Mouse (Mus musculus) CD4-positive naive resting alpha-beta T cell, adult 57 days (primary cell): ENCODE measurements around the gene Klrb1c. TPM values are rescaled to one million over a fixed set of nuclear protein-coding genes. Genes with fewer than 3 reads are reported as not detected.

Experiments
- total RNA-seq: library from RNA; stranded (reverse); gene quantifications from one replicate; pipeline ENCODE4 v1.2.4, GENCODE M21; 2023

The Klrb1c gene
- 6.0 TPM for total RNA-seq

GRCm38 (mm10) chr6:128789115-128789514 is at the start of gene Klrb1c:
Gene Klrb1c (minus strand): TSS chr6:128789215.

DNA sequence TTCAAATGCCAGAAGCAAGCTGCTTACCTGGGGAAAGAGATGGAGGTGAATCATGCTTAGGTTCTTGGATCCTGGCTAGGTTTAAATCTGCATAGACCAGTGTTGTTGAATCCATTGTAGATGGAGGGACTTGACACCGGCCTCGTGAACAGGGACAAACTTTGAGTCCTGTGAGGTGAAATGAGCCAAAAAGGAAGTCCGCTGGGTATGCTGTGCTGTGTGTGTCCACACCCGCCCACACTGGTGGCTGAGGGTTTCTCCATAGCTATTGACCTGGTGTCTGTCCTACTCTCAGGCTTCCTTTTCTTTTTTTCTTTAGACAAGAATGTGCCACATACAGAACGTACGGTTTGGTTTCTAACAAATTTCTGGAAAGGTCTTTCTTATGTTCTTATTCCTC is 37.1 kb upstream of the Klrb1c start, which contains the start of the genes Gm44511 and Klrb1b:
TSS of gene Gm44511 (minus strand) at position 184 of the 400 bp plus-strand sequence.
TSS of gene Klrb1b (minus strand) at position 200 of the 400 bp plus-strand sequence.

Other genes starting within 250 kb of the Klrb1c start
- gene A2ml1, start 207.6 kb downstream of the Klrb1c start, total RNA-seq: not detected
- gene Klrb1a, start 165.7 kb downstream of the Klrb1c start, total RNA-seq: 2.4 TPM
- 3.7 TPM for gene Clec2h, start 126.8 kb downstream of the Klrb1c start, total RNA-seq
- gene Klrb1, start 66.2 kb downstream of the Klrb1c start, total RNA-seq: 0.80 TPM
- gene Gm44511, start 37.1 kb upstream of the Klrb1c start, total RNA-seq: not detected
- 0.80 TPM for gene Klrb1b, start 37.1 kb upstream of the Klrb1c start, total RNA-seq
- 34.5 TPM for gene Clec2i, start 98.4 kb upstream of the Klrb1c start, total RNA-seq
- 6.5 TPM for gene BC035044, start 101.9 kb upstream of the Klrb1c start, total RNA-seq
- 20.4 TPM for gene Clec2g, start 145.2 kb upstream of the Klrb1c start, total RNA-seq